Mouse (Mus musculus): ENCODE measurements at regions not wholly inside any gene's neighbourhood (a gene's known extent, or its start where the extent isn't known, plus 50 kb on each side); places are given as distances from the start of the nearest gene placed in this dataset.

- no peak for DNase-seq (ENCODE audit: low spot score)
Observed at GRCm38 (mm10) chr12:97326582-97326981, 932.7 kb downstream of the Galc start.

GRCm38 (mm10) chr12:97312282-97313040 is 946.8 kb downstream of the Galc start:
- DNase-seq (ENCODE audit: low spot score), result no peak

- no peak for DNase-seq (ENCODE audit: low spot score)
Observed at GRCm38 (mm10) chr12:97278792-97279191, 980.5 kb downstream of the Galc start.

- DNase-seq (ENCODE audit: low spot score), result no peak
Observed at GRCm38 (mm10) chr12:97278331-97278730, 980.9 kb downstream of the Galc start.
